Mouse (Mus musculus) intestine, embryonic 15.5 days (tissue): ENCODE data around the gene Gm3542. TPM values are rescaled to one million over a fixed set of nuclear protein-coding genes. Genes with fewer than 3 reads are reported as not detected.
"Not testable (repeated sequence)": the region's sequence is repeated elsewhere in the genome, so short reads cannot be mapped to it uniquely, and the experiment has no call there.

Experiments used
- ATAC-seq: fragments of 200-750 bp; cut with Nextera tagmentation; 2 replicates; pipeline ENCODE4 v1.8.0; 2017; ENCODE audit warnings: moderate TSS enrichment, moderate library complexity
- H3K27ac ChIP-seq: fragments of 300-500 bp; sonication (generic); 2 replicates; pipeline ENCODE4 v1.5.1; 2015; ENCODE audit warnings: mild to moderate bottlenecking, inconsistent platforms
- H3K27me3 ChIP-seq: fragments of 300-500 bp; sonication (generic); replicated peaks from 2 replicates; pipeline ENCODE4 v1.6.1; 2015; ENCODE audit warnings: inconsistent platforms
- H3K36me3 ChIP-seq: fragments of 300-500 bp; sonication (generic); 2 replicates; pipeline ENCODE4 v1.6.1; 2015; ENCODE audit warnings: inconsistent platforms
- H3K4me1 ChIP-seq: fragments of 300-500 bp; sonication (generic); replicated peaks from 2 replicates; pipeline ENCODE4 v1.6.1; 2015; ENCODE audit warnings: inconsistent platforms
- H3K4me2 ChIP-seq: fragments of 300-500 bp; sonication (generic); replicated peaks from 2 replicates; pipeline ENCODE4 v1.6.1; 2015; ENCODE audit warnings: mild to moderate bottlenecking, inconsistent platforms
- H3K4me3 ChIP-seq: fragments of 300-500 bp; sonication (generic); replicated peaks from 2 replicates; pipeline ENCODE4 v1.5.1; 2015; ENCODE audit warnings: inconsistent platforms
- H3K9ac ChIP-seq: fragments of 300-500 bp; sonication (generic); 2 replicates; pipeline ENCODE4 v1.6.1; 2015; ENCODE audit warnings: inconsistent platforms
- H3K9me3 ChIP-seq: fragments of 300-500 bp; sonication (generic); 2 replicates; pipeline ENCODE4 v1.6.1; 2016; ENCODE audit warnings: inconsistent platforms
- WGBS: fragments of 180-500 bp; shearing (Covaris S2); methylation state at CpG from one replicate; pipeline ENCODE4 v1.1.7; 2015; 5-methylcytosine and 5-hydroxymethylcytosine counted together
- polyA plus RNA-seq: library from polyadenylated mRNA; unstranded; fragments of >200 nt; fragmentation: Nextera tagmentation; extraction: Ambion mirVana; gene quantifications from 2 replicates; pipeline ENCODE4 v1.2.1, GENCODE M21; 2015

The Gm3542 gene
- polyA plus RNA-seq, result not detected in 2 replicates

DNA sequence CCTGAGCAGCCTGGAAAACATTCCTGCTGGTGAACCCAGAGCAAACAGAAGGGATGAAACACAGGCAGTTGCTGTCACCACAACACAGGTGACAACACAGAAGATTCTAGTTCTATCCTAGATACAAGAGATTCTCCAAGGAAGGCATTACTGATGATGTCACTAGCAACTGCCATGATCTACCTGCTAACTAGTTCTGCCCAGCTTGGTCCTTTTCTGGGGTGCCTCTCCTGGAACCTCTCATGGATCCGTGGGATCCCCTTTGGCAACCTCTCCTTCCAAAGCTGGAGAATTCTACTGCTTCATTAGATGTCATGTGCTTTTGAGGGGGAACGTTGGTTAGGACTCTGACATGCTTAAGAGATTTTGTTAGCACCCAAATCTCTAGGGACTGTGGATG lies at the start of gene Gm3542:
TSS of gene Gm3542 (minus strand) at position 101 of the 400 bp plus-strand sequence.
- ATAC-seq, result not testable (repeated sequence)
- no CpG with 5 or more reads among the region's 2 CpGs for WGBS

More for the DNA sequence above, at the start of gene Gm3542:
- not testable (repeated sequence) for H3K27ac ChIP-seq, H3K4me2 ChIP-seq, H3K9ac ChIP-seq, H3K9me3 ChIP-seq, H3K4me1 ChIP-seq, H3K4me3 ChIP-seq, H3K36me3 ChIP-seq, H3K27me3 ChIP-seq

Other genes starting within 250 kb of the Gm3542 start
- not detected in 2 replicates for gene Gm8279, start 203.4 kb downstream of the Gm3542 start, polyA plus RNA-seq
- not detected in 2 replicates for gene Gm3317, start 170.4 kb downstream of the Gm3542 start, polyA plus RNA-seq
- not detected in 2 replicates for gene Gm8271, start 149.1 kb downstream of the Gm3542 start, polyA plus RNA-seq
- gene Gm3526, start 74.3 kb downstream of the Gm3542 start, polyA plus RNA-seq, result not detected in 2 replicates
- gene Gm3500, start 54.1 kb upstream of the Gm3542 start, polyA plus RNA-seq, result not detected in 2 replicates
- gene Gm3194, start 120.5 kb upstream of the Gm3542 start, polyA plus RNA-seq, result 0.39 TPM in 2 replicates
- not detected in 2 replicates for gene Gm8246, start 142.9 kb upstream of the Gm3542 start, polyA plus RNA-seq
- gene Gm3187, start 149.3 kb upstream of the Gm3542 start, polyA plus RNA-seq, result not detected in 2 replicates
- gene Gm3488, start 166.7 kb upstream of the Gm3542 start, polyA plus RNA-seq, result 0.43 and 0.52 TPM in 2 replicates
- gene Gm3532, start 203.6 kb upstream of the Gm3542 start, polyA plus RNA-seq, result not detected in 2 replicates